Mouse (Mus musculus) embryonic fibroblast, embryonic 13.5 days (primary cell): ENCODE measurements around the gene Galr3.

Experiments
- CTCF ChIP-seq: IDR thresholded peaks from 2 replicates; pipeline ENCODE4 v1.5.1; 2011; ENCODE audit warnings: mild to moderate bottlenecking, control low read depth, low read length, moderate library complexity, borderline replicate concordance; ENCODE audit not compliant: insufficient read depth
- POLR2A ChIP-seq: IDR thresholded peaks from 2 replicates; pipeline ENCODE4 v1.6.1; 2011; ENCODE audit warnings: low read depth, mild to moderate bottlenecking, control low read depth, low read length, moderate library complexity

DNA sequence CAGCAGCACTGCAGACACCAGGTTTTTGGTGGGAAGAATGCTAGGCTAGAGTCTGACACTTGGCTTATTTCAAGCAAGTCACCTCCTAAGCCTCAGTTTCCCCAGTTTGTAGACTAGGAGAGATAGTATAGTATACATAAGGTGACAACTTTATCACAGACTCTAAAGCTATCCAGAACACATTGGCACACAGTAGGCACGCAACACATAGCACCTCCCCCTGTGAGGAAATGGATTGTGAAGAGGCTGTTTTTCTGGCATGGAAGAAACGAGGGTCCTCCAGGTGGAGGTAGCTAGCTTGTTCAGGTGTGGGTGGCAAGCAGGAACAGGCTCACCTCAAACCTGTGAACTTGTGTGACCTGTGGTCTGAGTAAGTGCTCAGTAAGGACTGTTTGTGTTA is 9.3 kb downstream of the Galr3 start:
- TF ChIP-seq POLR2A (no peak), CTCF (no peak)
